Mouse (Mus musculus): Measurements from ENCODE around the gene Lhx6. TPM values are rescaled to one million over a fixed set of nuclear protein-coding genes. Genes with fewer than 3 reads are reported as not detected.

The Lhx6 gene
- polyA plus RNA-seq, 1 experiment from 2014 or later = 11.6 TPM

- no peak for DNase-seq (ENCODE audit: low spot score)
Observed at GRCm38 (mm10) chr2:36032884-36033283, 72.3 kb downstream of the Lhx6 start.

More at GRCm38 (mm10) chr2:36032884-36033283, 72.3 kb downstream of the Lhx6 start:
- Histone ChIP-seq H3K4me2 (ENCODE audit: low read depth, low read length) (no peak overlapping the region), H3K27ac (replicated peaks; ENCODE audit: low read depth, low read length) (no peak overlapping the region), H3K4me3 (ENCODE audit: low read depth, low read length) (no peak overlapping the region), H3K9me3 (replicated peaks; ENCODE audit: control insufficient read depth, low read length) (no peaks in the 10 kb centered on the region), H3K9ac (replicated peaks; ENCODE audit: low read length) (no peak overlapping the region), H3K27me3 (ENCODE audit: control insufficient read depth, insufficient read depth, low read length) (no peaks in the 10 kb centered on the region), H3K4me1 (ENCODE audit: control insufficient read depth, insufficient read depth, low read length) (no peaks in the 10 kb centered on the region), H3K36me3 (replicated peaks; ENCODE audit: control insufficient read depth, insufficient read depth, low read depth, low read length) (no peaks in the 10 kb centered on the region)
- WGBS = 82% methylated on average over 7 of the region's 7 CpGs
- no peak; the same call in 1 of the 2 replicates for ATAC-seq (replicated peaks; ENCODE audit: insufficient number of reproducible peaks, low FRiP score, low TSS enrichment, low read depth)

Other genes with a start within 250 kb of the Lhx6 start
- gene Ttll11, start 125.5 kb downstream of the Lhx6 start, polyA plus RNA-seq (2014; fragmentation: Nextera tagmentation; extraction: Ambion mirVana) = 0.70 and 2.1 TPM in 2 replicates
- gene Ndufa8, start 56.0 kb downstream of the Lhx6 start, polyA plus RNA-seq (2014; fragmentation: Nextera tagmentation; extraction: Ambion mirVana) = 200 and 206 TPM in 2 replicates
- gene Morn5, start 56.0 kb downstream of the Lhx6 start, polyA plus RNA-seq (2014; fragmentation: Nextera tagmentation; extraction: Ambion mirVana) = not detected in 2 replicates
- 33.8 and 39.3 TPM in 2 replicates for gene Mrrf, start 31.0 kb upstream of the Lhx6 start, polyA plus RNA-seq (2014; fragmentation: Nextera tagmentation; extraction: Ambion mirVana)
- gene Rbm18, start 31.4 kb upstream of the Lhx6 start, polyA plus RNA-seq (2014; fragmentation: Nextera tagmentation; extraction: Ambion mirVana) = 109 and 114 TPM in 2 replicates
- 5.7 and 6.5 TPM in 2 replicates for gene Ptgs1, start 125.0 kb upstream of the Lhx6 start, polyA plus RNA-seq (2014; fragmentation: Nextera tagmentation; extraction: Ambion mirVana)

All from embryonic facial prominence, embryonic 11.5 days (tissue).